Mouse (Mus musculus) erythroblast, embryonic 14.5 days (primary cell): ENCODE measurements around the gene Ppp4c.

Source experiments
- GATA1 ChIP-seq: IDR thresholded peaks from 2 replicates; pipeline ENCODE4 v1.6.1; 2012; ENCODE audit warnings: low read length, inconsistent platforms, mixed read lengths
- TAL1 ChIP-seq: IDR thresholded peaks from 3 replicates; pipeline ENCODE4 v1.6.1; 2012; ENCODE audit warnings: low read length, inconsistent platforms, mixed read lengths

DNA sequence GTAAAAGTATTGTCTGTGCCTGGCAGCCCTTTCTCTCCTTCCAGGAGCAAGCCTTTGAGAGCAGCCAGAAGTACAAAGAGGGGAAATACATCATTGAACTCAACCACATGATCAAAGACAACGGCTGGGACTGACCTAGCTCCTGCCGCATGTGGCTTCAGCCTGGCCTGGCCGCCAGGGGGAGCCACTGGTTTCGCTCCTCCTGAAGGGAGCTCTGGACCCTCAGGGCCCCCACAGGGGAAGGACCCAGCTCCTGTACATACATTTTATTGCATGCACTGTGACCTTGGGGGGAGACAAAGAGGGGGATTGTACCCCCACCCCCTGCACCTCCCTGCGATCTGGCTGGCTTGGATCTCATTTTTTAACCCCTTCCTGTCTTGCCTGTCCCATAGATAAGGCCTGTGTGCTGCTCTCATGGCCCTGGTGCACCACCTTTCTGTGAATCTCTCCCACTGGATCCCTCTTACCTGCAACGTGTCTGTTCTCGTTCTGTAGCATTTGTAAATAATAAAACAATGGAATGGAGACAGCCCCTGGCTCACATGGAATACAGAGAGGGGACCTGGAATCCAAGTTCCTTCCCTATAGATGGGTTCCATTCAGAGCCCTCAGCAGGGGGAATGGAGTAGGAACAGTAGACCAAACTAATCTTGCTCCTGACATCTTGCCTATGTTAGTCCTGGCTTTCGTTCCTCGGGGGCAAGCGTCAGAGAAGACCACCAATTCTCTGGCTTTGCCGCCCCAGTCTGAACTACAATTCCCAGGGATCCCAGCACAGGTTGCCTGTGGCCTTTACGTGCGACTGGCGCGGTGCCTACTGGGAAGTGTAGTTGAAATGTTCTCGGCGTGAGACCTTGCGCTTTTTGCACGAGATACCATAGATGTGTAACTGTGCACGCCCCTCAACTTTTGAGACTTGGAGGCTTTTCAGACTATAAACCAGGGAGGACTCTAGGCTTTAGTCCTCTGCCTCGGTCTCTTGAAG is 12.0 kb downstream of the Ppp4c start:
- TF ChIP-seq GATA1 (peak; percentile 73), TAL1 (no peak)
